Mouse (Mus musculus): ENCODE results near the gene Gm10842.

DNA sequence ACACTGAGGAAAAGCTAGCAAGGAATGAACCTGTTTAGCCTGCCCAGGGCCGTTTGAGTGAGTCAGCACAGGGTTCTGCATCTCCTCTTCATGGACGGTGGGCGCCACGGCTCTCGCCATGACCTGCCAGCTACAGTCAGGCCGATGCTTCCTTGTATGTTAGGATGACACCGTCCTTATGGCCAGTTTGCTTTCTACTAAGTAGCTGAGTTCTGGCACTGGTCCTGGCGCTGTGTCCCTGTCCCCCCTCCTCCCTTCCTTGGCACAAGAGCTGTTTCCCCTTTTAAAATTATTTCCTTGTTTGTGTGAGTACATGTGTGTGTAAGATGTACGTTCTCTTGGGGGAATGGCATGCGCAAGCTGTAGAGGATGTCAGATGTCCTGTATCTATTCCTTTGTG, 1.5 kb upstream of the Gm10842 start:
- TF ChIP-seq CTCF (IDR thresholded peaks at IDR 0.05; ENCODE audit: insufficient read depth, low read length) (no peak), POLR2A (IDR thresholded peaks at IDR 0.05; ENCODE audit: borderline replicate concordance, extremely low read depth, low read depth, low read length) (no peak)

Data from lung, adult 2 months (tissue).